29 mouse cellular contexts compared by ENCODE assay signal in the genomic region with DNA sequence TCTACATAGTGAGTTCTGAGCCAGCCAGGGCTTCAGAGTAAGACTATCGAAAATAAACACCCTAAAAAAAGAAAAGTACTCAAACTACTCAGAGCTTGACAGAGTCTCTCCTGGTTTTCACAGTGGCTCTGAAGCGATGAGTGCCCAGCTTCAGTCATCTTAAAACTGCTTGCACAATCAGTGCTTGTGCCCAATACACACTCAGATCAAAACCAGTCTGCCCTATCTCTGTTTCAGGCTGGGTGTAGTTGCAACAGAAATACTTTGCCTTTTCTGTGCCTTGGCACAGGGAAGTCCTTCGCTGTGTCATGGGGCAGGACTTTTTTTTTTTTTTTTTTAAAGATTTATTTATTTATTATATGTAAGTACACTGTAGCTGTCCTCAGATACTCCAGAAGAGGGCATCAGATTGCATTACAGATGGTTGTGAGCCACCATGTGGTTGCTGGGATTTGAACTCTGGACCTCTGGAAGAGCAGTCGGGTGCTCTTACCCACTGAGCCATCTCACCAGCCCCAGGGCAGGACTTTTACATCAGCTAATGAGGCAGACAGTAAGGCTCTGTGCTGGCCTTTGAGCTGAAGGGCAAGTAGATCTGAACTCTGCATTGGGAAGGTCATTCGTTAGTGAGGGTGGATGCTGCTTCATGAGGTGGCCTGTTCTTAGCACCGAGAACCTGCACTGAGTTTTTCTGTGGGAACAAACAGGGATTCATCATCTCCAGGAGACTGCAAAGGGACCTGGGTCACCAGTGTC. TPM values are rescaled to one million over a fixed set of nuclear protein-coding genes. Genes with fewer than 3 reads are reported as not detected.
DNase-seq lines count a peak whose midpoint lies in the region; ATAC-seq and TF ChIP-seq lines count a peak whose summit lies in the region.
"Had no signal": no experiment of that assay in that cellular context is flagged by ENCODE, and none has a peak within 500 bp of the region (broad histone marks: within the 10 kb centered on the region; RNA-seq: fewer than 3 reads in every experiment).

No protein-coding gene starts in this region.

- no peak overlapping the region for H3K4me2 ChIP-seq in lung, postnatal 0 days (replicated peaks; ENCODE audit: low read depth, low read length)
- no peak overlapping the region for H3K4me2 ChIP-seq in forebrain, postnatal 0 days (ENCODE audit: low read depth)
- H3K4me2 ChIP-seq: hindbrain, embryonic 15.5 days; intestine, embryonic 15.5 days; lung, embryonic 14.5 days; stomach, embryonic 15.5 days had no signal

- 81% methylated on average over 6 of the region's 6 CpGs for WGBS in lung, postnatal 0 days
- 96% methylated on average over 6 of the region's 6 CpGs for WGBS in forebrain, postnatal 0 days

- TF ChIP-seq CTCF in lung, postnatal 0 days (IDR thresholded peaks at IDR 0.05): no peak
- no peak for TF ChIP-seq CTCF in forebrain, postnatal 0 days (IDR thresholded peaks at IDR 0.05; ENCODE audit: low read depth)

- peaks cover 14% of the 10 kb centered on the region; the same call in 1 of the 2 replicates for H3K36me3 ChIP-seq in lung, postnatal 0 days (ENCODE audit: insufficient read depth, low read length)
- H3K36me3 ChIP-seq in forebrain, postnatal 0 days (ENCODE audit: insufficient read depth): peaks cover 26% of the 10 kb centered on the region

- H3K4me1 ChIP-seq in lung, postnatal 0 days (ENCODE audit: insufficient read depth, low read depth, low read length): no peaks in the 10 kb centered on the region
- no peaks in the 10 kb centered on the region for H3K4me1 ChIP-seq in forebrain, postnatal 0 days (ENCODE audit: insufficient read depth)
- H3K4me1 ChIP-seq: forebrain, embryonic 10.5 days; hindbrain, embryonic 15.5 days; intestine, embryonic 15.5 days; stomach, embryonic 15.5 days had no signal

- H3K9ac ChIP-seq in lung, postnatal 0 days (replicated peaks; ENCODE audit: low read depth): no peak overlapping the region
- H3K9ac ChIP-seq in forebrain, postnatal 0 days: no peak overlapping the region
- H3K9ac ChIP-seq: hindbrain, embryonic 15.5 days; intestine, embryonic 15.5 days; lung, embryonic 14.5 days; stomach, embryonic 15.5 days had no signal

- H3K9me3 ChIP-seq in lung, postnatal 0 days (ENCODE audit: low read length): no peaks in the 10 kb centered on the region
- no peaks in the 10 kb centered on the region for H3K9me3 ChIP-seq in forebrain, postnatal 0 days (ENCODE audit: low read length)
- H3K9me3 ChIP-seq: forebrain, embryonic 10.5 days; G1E; heart, embryonic 10.5 days; hindbrain, embryonic 15.5 days; intestine, embryonic 15.5 days; megakaryocyte, embryonic 14.5 days; stomach, embryonic 15.5 days had no signal

- H3K27ac ChIP-seq in lung, postnatal 0 days (ENCODE audit: low read length): no peak overlapping the region
- no peak overlapping the region for H3K27ac ChIP-seq in forebrain, postnatal 0 days (ENCODE audit: low read depth, low read length)
- H3K27ac ChIP-seq: forebrain, embryonic 10.5 days; heart, embryonic 10.5 days; hindbrain, embryonic 15.5 days; intestine, embryonic 15.5 days; stomach, embryonic 15.5 days had no signal

- 0 out of 2 replicates have a peak, but pooled peaks have one; percentile 16 for ATAC-seq in frontal cortex, adult (ENCODE audit: low TSS enrichment)
- ATAC-seq in lung, postnatal 0 days: peak; percentile 85
- no peak for ATAC-seq in forebrain, postnatal 0 days
- ATAC-seq: activated CD4-positive, CD25-positive, alpha-beta regulatory T cell, adult 4 months; intestine, embryonic 15.5 days had no signal

- DNase-seq in frontal cortex, postnatal 36 days (ENCODE audit: low spot score in 2 of 2): no peak
- DNase-seq in kidney, adult 9 months: peak; percentile 61
- DNase-seq in kidney, postnatal 4 days: no peak
- peak; percentile 68 for DNase-seq in lung, postnatal 0 days (ENCODE audit: low spot score)
- no peak for DNase-seq in lung, postnatal 14 days
- DNase-seq in spleen, postnatal 4 days (ENCODE audit: low spot score in 2 of 2): no peak
- no peak for DNase-seq in forebrain, postnatal 0 days
- DNase-seq: adrenal gland, postnatal 36 days; cerebellum, adult 2 months; cerebellum, postnatal 36 days; gastrocnemius, postnatal 36 days; heart, postnatal 36 days; left cerebral cortex, postnatal 4 days; liver; lung, embryonic 14.5 days; midbrain, embryonic 14.5 days; right cerebral cortex, postnatal 14 days; thymus, adult 18-20 months; thymus, postnatal 4 days had no signal

- no peak for TF ChIP-seq EP300 in lung, postnatal 0 days (IDR thresholded peaks at IDR 0.05)

- no peaks in the 10 kb centered on the region for H3K27me3 ChIP-seq in lung, postnatal 0 days (replicated peaks; ENCODE audit: insufficient read depth, low read length)
- H3K27me3 ChIP-seq in forebrain, postnatal 0 days (ENCODE audit: insufficient read depth, low read length): no peaks in the 10 kb centered on the region
- H3K27me3 ChIP-seq: hindbrain, embryonic 15.5 days; intestine, embryonic 15.5 days; megakaryocyte, embryonic 14.5 days; stomach, embryonic 15.5 days had no signal

- H3K4me3 ChIP-seq in lung, postnatal 0 days (ENCODE audit: low read depth, low read length): no peak overlapping the region
- no peak overlapping the region for H3K4me3 ChIP-seq in forebrain, postnatal 0 days (ENCODE audit: low read depth, low read length)
- H3K4me3 ChIP-seq: forebrain, embryonic 10.5 days; heart, embryonic 10.5 days; hindbrain, embryonic 15.5 days; intestine, embryonic 15.5 days; megakaryocyte, embryonic 14.5 days; myocyte; stomach, embryonic 15.5 days had no signal

RNA-seq across cellular contexts. Expression of gene Aco2, which starts 14.9 kb away (rescaled TPM):
- polyA plus RNA-seq in lung, postnatal 0 days (2015; fragmentation: Nextera tagmentation; extraction: Ambion mirVana): 89.2 and 90.8 TPM in 2 replicates
- 354 and 357 TPM in 2 replicates for total RNA-seq in forebrain, postnatal 0 days (2014; rRNA removed)
- 234 and 251 TPM in 2 replicates for polyA plus RNA-seq in forebrain, postnatal 0 days (2015; fragmentation: Nextera tagmentation; extraction: Ambion mirVana)

RNA-seq across cellular contexts. Expression of gene Phf5a, which starts 15.3 kb away (rescaled TPM):
- polyA plus RNA-seq in lung, postnatal 0 days (2015; fragmentation: Nextera tagmentation; extraction: Ambion mirVana): 80.3 and 88.8 TPM in 2 replicates
- 41.5 and 48.5 TPM in 2 replicates for total RNA-seq in forebrain, postnatal 0 days (2014; rRNA removed)
- polyA plus RNA-seq in forebrain, postnatal 0 days (2015; fragmentation: Nextera tagmentation; extraction: Ambion mirVana): 107 and 112 TPM in 2 replicates

RNA-seq across cellular contexts. Expression of gene Tob2, which starts 28.4 kb away (rescaled TPM):
- 24.8 and 30.0 TPM in 2 replicates for polyA plus RNA-seq in lung, postnatal 0 days (2015; fragmentation: Nextera tagmentation; extraction: Ambion mirVana)
- total RNA-seq in forebrain, postnatal 0 days (2014; rRNA removed): 9.2 and 13.0 TPM in 2 replicates
- polyA plus RNA-seq in forebrain, postnatal 0 days (2015; fragmentation: Nextera tagmentation; extraction: Ambion mirVana): 11.4 TPM in 2 replicates

RNA-seq across cellular contexts. Expression of gene Polr3h, which starts 39.1 kb away (rescaled TPM):
- polyA plus RNA-seq in lung, postnatal 0 days (2015; fragmentation: Nextera tagmentation; extraction: Ambion mirVana): 41.8 and 43.1 TPM in 2 replicates
- 52.8 and 62.5 TPM in 2 replicates for total RNA-seq in forebrain, postnatal 0 days (2014; rRNA removed)
- polyA plus RNA-seq in forebrain, postnatal 0 days (2015; fragmentation: Nextera tagmentation; extraction: Ambion mirVana): 105 and 113 TPM in 2 replicates

RNA-seq across cellular contexts. Expression of gene Csdc2, which starts 49.6 kb away (rescaled TPM):
- 3.8 TPM in 2 replicates for polyA plus RNA-seq in lung, postnatal 0 days (2015; fragmentation: Nextera tagmentation; extraction: Ambion mirVana)
- 88.9 and 118 TPM in 2 replicates for total RNA-seq in forebrain, postnatal 0 days (2014; rRNA removed)
- polyA plus RNA-seq in forebrain, postnatal 0 days (2015; fragmentation: Nextera tagmentation; extraction: Ambion mirVana): 178 and 273 TPM in 2 replicates
- total RNA-seq: G1E had no signal
- polyA plus RNA-seq: activated CD4-positive, CD25-positive, alpha-beta regulatory T cell, adult 4 months; G1E had no signal

Comparison
In these comparisons a context has a peak if more than half of its experiments do, and no peak if none do; other contexts are left out.
1. DNase-seq: peak in kidney, adult 9 months (single experiment) and lung, postnatal 0 days (single experiment); none in frontal cortex, postnatal 36 days (0 of 2), kidney, postnatal 4 days (0 of 2), lung, postnatal 14 days (single experiment), spleen, postnatal 4 days (0 of 2) and forebrain, postnatal 0 days (single experiment).